Mouse (Mus musculus): ENCODE measurements around the gene Morn4. TPM values are rescaled to one million over a fixed set of nuclear protein-coding genes. Genes with fewer than 3 reads are reported as not detected.
"Not testable (repeated sequence)": the region's sequence is repeated elsewhere in the genome, so short reads cannot be mapped to it uniquely, and the experiment has no call there.

The Morn4 gene
- total RNA-seq, 2 experiments from 2014 or later = 67.3 to 70.9 TPM

DNA sequence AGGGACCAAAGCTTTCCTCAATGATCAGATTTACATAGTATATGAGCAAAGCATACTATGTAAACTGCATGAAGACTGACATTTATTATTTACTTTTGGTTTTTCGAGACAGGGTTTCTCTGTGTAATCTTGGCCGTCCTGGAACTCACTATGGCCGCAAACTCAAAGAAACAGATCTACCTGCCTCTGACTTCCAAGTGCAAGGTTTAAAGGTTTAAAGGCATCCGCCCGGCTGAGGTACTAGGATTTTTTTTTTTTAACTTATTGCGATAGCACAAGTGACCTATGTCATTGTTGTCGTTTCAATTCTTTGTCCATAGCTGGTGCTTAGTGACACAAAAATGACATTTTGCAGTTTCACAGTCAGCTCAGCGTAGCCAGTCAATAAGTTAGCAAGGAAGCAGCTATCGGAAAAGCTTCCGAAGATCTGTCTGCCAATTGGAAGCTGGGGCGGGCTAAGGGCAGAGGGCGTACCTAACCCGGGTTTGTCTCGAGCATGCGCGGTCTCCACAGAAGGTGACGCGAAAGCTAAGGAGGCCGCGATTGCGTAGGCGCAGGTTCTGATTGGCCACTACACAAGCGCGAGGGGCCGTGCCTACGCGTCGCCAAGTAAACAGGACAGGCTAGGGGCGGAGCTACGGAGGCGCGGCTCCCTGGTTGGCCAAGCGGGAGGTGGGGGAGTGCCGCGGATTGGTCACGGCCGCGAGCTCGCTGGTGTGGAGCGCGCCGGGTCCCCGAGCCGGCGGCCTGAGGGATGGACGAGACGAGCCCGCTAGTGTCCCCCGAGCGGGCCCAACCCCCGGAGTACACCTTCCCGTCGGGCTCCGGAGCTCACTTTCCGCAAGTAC, 3.8 kb upstream of the Morn4 start, which contains the start of gene Pi4k2a:
Gene Pi4k2a (plus strand): TSS at position 723 of the 848 bp plus-strand sequence.
- intact Hi-C loops (cut with DNase I) = loop anchor here (5.0 kb wide), 4 partner anchors 37 to 108 kb away; partner anchors contain the start of genes Avpi1, Marveld1, Mms19 and Ubtd1
- DNase-seq (ENCODE audit: low spot score in 2 of 2) = peak; percentile 100

DNA sequence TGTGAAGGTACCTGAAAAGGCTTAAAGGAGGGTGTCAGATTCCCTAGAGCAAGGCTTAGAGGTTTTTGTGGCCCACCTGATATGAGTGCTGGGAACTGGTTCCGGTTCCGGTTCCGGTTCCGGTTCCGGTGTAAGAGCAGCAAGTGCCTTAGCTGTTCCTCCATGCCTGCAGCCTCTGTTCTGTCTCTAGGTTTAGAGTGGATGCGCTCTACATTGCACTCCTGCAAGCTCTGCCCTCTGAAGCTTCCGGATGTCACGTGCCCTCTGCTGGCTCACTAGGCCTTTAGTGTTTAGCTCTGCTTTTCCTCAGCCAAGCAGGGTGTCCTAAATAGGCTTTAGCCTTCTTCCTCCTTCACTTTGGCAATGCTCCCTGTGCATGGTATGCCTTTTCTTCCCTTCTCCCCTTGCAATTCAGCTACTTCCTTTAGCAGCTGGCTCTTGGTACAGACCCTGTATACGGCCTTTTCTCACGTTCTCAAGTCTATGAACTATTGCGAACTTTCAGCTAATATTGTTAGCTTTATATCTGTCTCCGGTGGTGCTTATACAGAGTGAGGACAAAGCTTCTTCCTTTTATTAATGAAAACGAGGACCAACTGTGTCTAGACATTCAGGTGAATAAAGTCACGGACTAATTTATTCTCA, 3.1 kb upstream of the Morn4 start:
- intact Hi-C loops (cut with DNase I) = loop anchor here (5.0 kb wide), 1 partner anchor 107 kb away; the partner anchor contains the start of genes Mms19 and Ubtd1
- peak; percentile 51 to 65 for DNase-seq (ENCODE audit: low spot score in 2 of 2)

DNA sequence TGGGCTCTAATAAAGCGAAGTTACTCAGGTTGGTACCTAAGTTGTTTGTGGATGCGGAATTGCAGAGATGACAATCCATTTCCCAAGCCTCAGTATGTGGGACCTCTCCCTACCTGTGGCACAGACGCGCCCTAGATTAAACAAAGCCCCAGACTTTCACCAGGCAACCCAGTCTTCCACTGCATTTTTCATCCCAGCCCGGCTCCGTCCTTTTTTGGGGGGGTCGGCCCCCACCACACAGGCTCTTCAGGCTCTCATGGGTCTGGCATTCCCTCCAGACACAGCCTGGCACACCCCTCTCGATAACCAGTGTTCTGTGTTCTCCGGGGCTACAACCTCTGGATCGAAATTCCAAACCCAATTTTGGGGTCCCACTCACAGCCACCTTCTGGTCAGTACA, 467 bp downstream of the Morn4 start:
- DNase-seq (ENCODE audit: low spot score in 2 of 2) = no peak
- intact Hi-C loops (cut with DNase I) = loop anchor here (5.0 kb wide), 1 partner anchor 103 kb away; the partner anchor contains the start of genes Mms19 and Ubtd1

- intact Hi-C loops (cut with DNase I); DNase-seq (ENCODE audit: low spot score in 2 of 2): not testable (repeated sequence)
Observed at GRCm38 (mm10) chr19:42081613-42082012, 4.5 kb downstream of the Morn4 start.

GRCm38 (mm10) chr19:42080469-42080868, 5.7 kb downstream of the Morn4 start:
- no peak for DNase-seq (ENCODE audit: low spot score in 2 of 2)
- intact Hi-C loops (cut with DNase I) = no loop called here

DNA sequence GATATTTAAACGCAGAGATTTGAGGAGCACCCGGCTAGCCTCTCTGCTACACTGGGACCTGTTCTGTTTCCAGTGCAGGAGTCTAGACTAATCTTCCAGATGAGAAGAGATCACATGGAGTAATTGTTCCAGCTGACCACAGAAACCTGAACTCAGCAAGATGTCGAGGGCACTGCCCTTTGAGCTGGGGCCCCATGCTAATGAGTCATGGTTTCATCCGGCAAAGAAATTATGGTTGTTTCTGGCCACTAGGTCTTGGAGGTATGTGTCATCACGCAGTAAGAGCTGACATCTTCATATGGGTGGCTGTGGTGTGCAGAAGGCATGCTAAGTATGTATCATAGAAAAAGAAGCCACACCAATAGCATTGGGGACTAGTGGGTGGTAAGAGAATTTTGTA, 6.2 kb downstream of the Morn4 start:
- DNase-seq (ENCODE audit: low spot score in 2 of 2) = no peak
- intact Hi-C loops (cut with DNase I) = no loop called here

DNA sequence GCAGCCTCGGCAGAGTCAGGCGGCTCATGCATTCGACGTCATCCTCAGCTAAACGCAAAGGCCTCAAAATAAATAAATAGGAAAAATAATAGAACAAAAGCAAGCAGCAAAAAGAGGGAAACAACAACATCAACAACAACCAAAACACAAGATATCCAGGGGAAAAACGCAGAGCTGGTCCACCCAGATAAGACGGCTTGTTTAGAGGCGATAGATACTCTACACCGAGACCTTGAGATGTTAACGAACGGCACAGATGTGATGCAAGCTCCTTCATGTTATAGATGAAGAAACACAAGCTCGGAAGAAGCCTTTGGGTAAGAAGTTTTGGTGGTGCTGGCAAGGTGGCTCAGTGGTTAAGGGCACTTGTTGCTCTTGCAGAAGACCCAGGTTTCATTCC, 7.2 kb downstream of the Morn4 start:
- intact Hi-C loops (cut with DNase I) = no loop called here
- DNase-seq (ENCODE audit: low spot score in 2 of 2) = no peak

DNA sequence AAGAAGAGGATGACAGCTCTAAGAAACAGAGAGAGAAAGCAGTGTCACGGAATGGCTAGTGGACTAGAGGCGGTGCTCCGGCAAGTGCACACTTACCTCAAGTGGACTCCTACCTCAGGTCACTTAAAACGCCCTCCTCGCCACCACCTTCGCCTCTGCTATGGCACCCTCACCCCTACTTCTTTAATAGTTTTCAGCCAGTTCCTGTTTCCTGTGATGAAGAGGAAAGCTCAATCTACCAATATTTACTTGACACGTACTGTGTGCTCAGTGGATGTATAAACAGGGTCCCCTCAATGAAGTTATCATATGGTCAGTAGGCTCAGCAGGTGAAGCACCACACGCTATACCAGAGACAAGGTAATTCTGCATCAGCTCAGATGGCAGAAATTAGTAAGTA, 7.6 kb downstream of the Morn4 start:
- no peak for DNase-seq (ENCODE audit: low spot score in 2 of 2)
- intact Hi-C loops (cut with DNase I) = no loop called here

- intact Hi-C loops (cut with DNase I) = no loop called here
Observed at GRCm38 (mm10) chr19:42075992-42076391, 10.2 kb downstream of the Morn4 start.

GRCm38 (mm10) chr19:42075051-42075450, 11.1 kb downstream of the Morn4 start:
- intact Hi-C loops (cut with DNase I) = no loop called here
- DNase-seq (ENCODE audit: low spot score in 2 of 2) = no peak

More at GRCm38 (mm10) chr19:42075992-42076391, 10.2 kb downstream of the Morn4 start:
- DNase-seq (ENCODE audit: low spot score in 2 of 2) = no peak

GRCm38 (mm10) chr19:42072802-42073201, 13.4 kb downstream of the Morn4 start:
- intact Hi-C loops (cut with DNase I) = no loop called here
- DNase-seq (ENCODE audit: low spot score in 2 of 2) = no peak

GRCm38 (mm10) chr19:42071886-42072608, 14.1 kb downstream of the Morn4 start:
- intact Hi-C loops (cut with DNase I) = no loop called here
- no peak for DNase-seq (ENCODE audit: low spot score in 2 of 2)

- intact Hi-C loops (cut with DNase I) = no loop called here
- DNase-seq (ENCODE audit: low spot score in 2 of 2) = peak in 1 of 2 experiments; percentile 14
Observed at GRCm38 (mm10) chr19:42071221-42071620, 14.9 kb downstream of the Morn4 start.

GRCm38 (mm10) chr19:42069241-42069525, 17.0 kb downstream of the Morn4 start:
- intact Hi-C loops (cut with DNase I) = loop anchor here (1.0 kb wide), 1 partner anchor 34 kb away; the partner anchor contains the start of gene Ankrd2
- DNase-seq (ENCODE audit: low spot score in 2 of 2) = peak in 1 of 2 experiments; percentile 39

- no peak for DNase-seq (ENCODE audit: low spot score in 2 of 2)
- intact Hi-C loops (cut with DNase I) = loop anchor here (1.0 kb wide), 1 partner anchor 33 kb away; the partner anchor contains the start of gene Ankrd2
Observed at GRCm38 (mm10) chr19:42068441-42069240, 17.5 kb downstream of the Morn4 start.

DNA sequence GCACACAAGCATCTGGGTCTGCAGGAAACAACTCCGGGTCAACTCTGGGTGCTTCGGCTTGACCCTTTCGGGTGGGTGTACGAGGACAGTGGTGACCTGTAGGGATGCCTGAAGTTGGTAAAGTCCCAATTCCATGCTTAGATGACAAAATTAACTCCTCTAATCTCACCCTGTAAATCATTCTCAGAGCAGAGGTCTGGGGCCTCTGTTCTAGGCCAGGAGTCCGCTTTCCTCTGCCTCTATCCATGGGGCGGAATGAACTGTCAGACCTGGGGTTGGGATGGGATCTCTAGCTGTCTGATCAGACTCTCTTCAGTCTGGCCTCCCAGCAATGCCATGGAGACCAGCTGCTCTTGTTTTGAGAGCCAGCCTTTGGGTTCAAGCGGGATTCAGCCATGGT, 24.7 kb downstream of the Morn4 start:
- intact Hi-C loops (cut with DNase I) = no loop called here
- no peak for DNase-seq (ENCODE audit: low spot score in 2 of 2)

DNA sequence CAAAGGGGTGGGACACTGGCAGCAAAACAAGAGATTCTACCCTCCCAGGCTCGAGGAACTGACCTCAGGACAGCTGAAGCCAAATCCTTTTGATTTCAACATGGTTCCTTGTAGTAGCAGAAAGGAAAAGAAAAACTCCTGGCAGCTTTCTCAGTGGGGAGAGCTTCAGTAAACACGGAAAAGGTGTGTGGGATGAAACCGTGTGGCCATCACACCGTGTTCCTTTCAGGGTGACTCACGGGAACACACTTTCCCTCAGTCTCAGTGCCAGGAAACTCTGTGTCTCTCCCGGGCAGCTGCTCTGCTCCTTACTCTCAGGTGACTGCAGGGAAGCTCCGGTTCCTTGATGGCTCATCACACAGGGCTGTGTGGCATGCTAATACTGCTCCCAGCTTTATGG, 27.7 kb downstream of the Morn4 start:
- DNase-seq (ENCODE audit: low spot score in 2 of 2) = peak in 1 of 2 experiments; percentile 18
- intact Hi-C loops (cut with DNase I) = no loop called here

GRCm38 (mm10) chr19:42056719-42057409, 29.3 kb downstream of the Morn4 start:
- DNase-seq (ENCODE audit: low spot score in 2 of 2) = no peak
- intact Hi-C loops (cut with DNase I) = no loop called here

- DNase-seq (ENCODE audit: low spot score in 2 of 2) = no peak
- intact Hi-C loops (cut with DNase I) = no loop called here
Observed at GRCm38 (mm10) chr19:42055881-42056280, 30.3 kb downstream of the Morn4 start.
